Mouse (Mus musculus): ENCODE data around the gene Exd2. TPM values are rescaled to one million over a fixed set of nuclear protein-coding genes. Genes with fewer than 3 reads are reported as not detected.

Gene Exd2
- 34.9 to 40.9 TPM (median 37.4 TPM) in 4 replicates for total RNA-seq (2023)

DNA sequence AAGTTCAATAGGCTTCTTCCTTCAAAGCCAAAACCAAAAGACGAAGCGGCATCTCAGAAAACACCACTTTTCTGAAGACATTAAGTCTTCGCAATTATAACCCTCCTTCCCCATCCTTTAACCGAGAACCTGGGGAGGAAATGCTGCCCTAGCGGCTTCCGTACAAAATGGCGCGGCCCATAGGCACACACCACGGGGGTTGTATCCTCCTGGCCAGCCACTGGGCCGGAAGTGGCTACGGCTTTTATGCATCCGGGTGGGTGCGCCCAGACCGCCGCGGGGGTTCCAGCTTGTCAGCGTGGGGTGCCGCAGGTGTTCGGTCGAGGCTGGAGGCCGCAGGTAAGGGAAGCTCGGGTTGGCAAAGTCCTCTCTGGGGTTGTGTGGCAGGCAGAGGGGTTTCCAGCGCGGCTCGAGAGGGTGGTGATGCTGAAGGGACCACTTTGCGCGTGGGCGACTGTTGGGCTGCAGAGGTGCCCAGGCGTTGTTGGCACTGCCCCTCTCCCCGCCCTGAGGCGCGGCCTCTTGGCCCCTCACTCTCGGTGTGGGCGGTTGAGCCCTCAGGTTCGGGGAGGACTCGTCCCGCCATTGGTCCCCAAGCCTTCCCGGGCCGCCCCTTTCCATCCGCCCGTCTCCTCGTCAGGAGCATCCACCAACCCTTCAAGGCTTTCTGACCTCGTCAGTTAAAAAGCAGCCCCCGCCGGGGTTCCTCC, at the start of gene Exd2:
TSS of gene Exd2 (plus strand) at position 154 of the 710 bp plus-strand sequence.

GRCm38 (mm10) chr12:80436336-80436976, 26.4 kb upstream of the Exd2 start, which contains the start of gene Dcaf5:
Gene Dcaf5, minus strand, starts transcription at chr12:80436601.

GRCm38 (mm10) chr12:80517977-80518376, 55.1 kb downstream of the Exd2 start, which contains the start of gene Galnt16:
Gene Galnt16, plus strand, starts transcription at chr12:80518277.

Other genes with a start within 250 kb of the Exd2 start
- 4.0 to 7.1 TPM (median 5.4 TPM) in 4 replicates for gene Actn1, start 202.7 kb upstream of the Exd2 start, total RNA-seq (2023)
- gene Dcaf5, start 26.5 kb upstream of the Exd2 start, total RNA-seq (2023) = 49.6 to 53.9 TPM (median 52.1 TPM) in 4 replicates
- gene Galnt16, start 55.2 kb downstream of the Exd2 start, total RNA-seq (2023) = not detected in 4 replicates
- gene Slc39a9, start 180.8 kb downstream of the Exd2 start, total RNA-seq (2023) = 29.7 to 32.6 TPM (median 32.3 TPM) in 4 replicates
- 67.7 to 77.3 TPM (median 69.9 TPM) in 4 replicates for gene Erh, start 181.2 kb downstream of the Exd2 start, total RNA-seq (2023)
- gene Plekhd1, start 229.5 kb downstream of the Exd2 start, total RNA-seq (2023) = not detected in 4 replicates